Mouse (Mus musculus): Measurements from ENCODE around the gene Gtpbp3. TPM values are rescaled to one million over a fixed set of nuclear protein-coding genes. Genes with fewer than 3 reads are reported as not detected.

The Gtpbp3 gene
- total and polyA plus RNA-seq, 3 experiments: 17.4 to 26.7 (median 20.7) TPM

GRCm38 (mm10) chr8:71441404-71441803, 46.5 kb upstream of the Gtpbp3 start (continued):
- TF ChIP-seq SMC3 (IDR thresholded peaks at IDR 0.05; ENCODE audit: low read depth, low read length) (peak; percentile 91), RAD21 (IDR thresholded peaks at IDR 0.05; ENCODE audit: low read depth, low read length) (peak; percentile 99), MXI1 (IDR thresholded peaks at IDR 0.05; ENCODE audit: low read depth, low read length) (no peak), POLR2A (IDR thresholded peaks at IDR 0.05; ENCODE audit: low read depth, low read length) (no peak), MAX (IDR thresholded peaks at IDR 0.05; ENCODE audit: low read length) (no peak), MYC (IDR thresholded peaks at IDR 0.05; ENCODE audit: low read depth, low read length) (no peak), UBTF (IDR thresholded peaks at IDR 0.05; ENCODE audit: low read depth, low read length) (no peak), CHD2 (IDR thresholded peaks at IDR 0.05; ENCODE audit: low read length) (no peak), SIN3A (IDR thresholded peaks at IDR 0.05; ENCODE audit: low read length) (no peak), GABPA (IDR thresholded peaks at IDR 0.05; ENCODE audit: insufficient replicate concordance, low read depth, low read length) (no peak), USF2 (conservative IDR thresholded peaks at IDR 0.05; ENCODE audit: low read depth, low read length) (no peak), MAZ (IDR thresholded peaks at IDR 0.05; ENCODE audit: low read depth, low read length) (no peak), IRF4 (IDR thresholded peaks at IDR 0.05; ENCODE audit: low read depth, low read length) (no peak), ELF1 (IDR thresholded peaks at IDR 0.05; ENCODE audit: low read depth, low read length) (no peak), HCFC1 (IDR thresholded peaks at IDR 0.05; ENCODE audit: low read depth, low read length) (no peak; the same call in 1 of the 2 replicates), BHLHE40 (IDR thresholded peaks at IDR 0.05; ENCODE audit: low read depth, low read length) (no peak), ZNF384 (IDR thresholded peaks at IDR 0.05; ENCODE audit: low read depth, low read length) (peak; percentile 51), JUND (conservative IDR thresholded peaks at IDR 0.05; ENCODE audit: low read depth, low read length) (no peak)

- H3K4me1 ChIP-seq (ENCODE audit: control insufficient read depth in 1 of 2, insufficient read depth in 2 of 2): peaks cover 0 to 3% of the 10 kb centered on the region in 2 experiments; a peak in 1 of 4 replicates
- no peak overlapping the region for H3K4me3 ChIP-seq (replicated peaks in 1 of 3; ENCODE audit: low read depth in 2 of 3, low read length in 2 of 3, poor library complexity in 1 of 3)
- in situ Hi-C loops (cut with MboI; ENCODE audit: low pct_ligation_motif_present, low pct_unique_long_range_greater_than_20kb, low sequenced_read_pairs) (loop anchor here (10.0 kb wide), 1 partner anchor 60 kb away; no protein-coding TSS in a partner anchor), dilution Hi-C loops (cut with MboI; ENCODE audit: extremely low pct_ligation_motif_present, extremely low pct_unique_long_range_greater_than_20kb, low sequenced_read_pairs) (no loop called here)
- no peak overlapping the region for H3K27ac ChIP-seq (ENCODE audit: insufficient read depth, low read depth)
- TF ChIP-seq TCF12 (IDR thresholded peaks at IDR 0.05; ENCODE audit: low read depth, low read length) (0 out of 2 replicates have a peak, but pooled peaks have one; percentile 19), MAX (IDR thresholded peaks at IDR 0.05; ENCODE audit: low read length) (no peak)
- no peak overlapping the region for H3K9ac ChIP-seq (ENCODE audit: insufficient read depth, low read depth)
- no peaks in the 10 kb centered on the region for H3K36me3 ChIP-seq (replicated peaks in 1 of 2; ENCODE audit: control insufficient read depth in 1 of 2, insufficient read depth in 1 of 2, low read length in 1 of 2)
- H3K4me2 ChIP-seq (ENCODE audit: insufficient read depth, low read depth, poor library complexity, severe bottlenecking): no peak overlapping the region
- peaks cover 24% of the 10 kb centered on the region for H3K9me3 ChIP-seq (replicated peaks; ENCODE audit: low read length)
- DNase-seq (ENCODE audit: extremely low read depth): no peak
- H3K27me3 ChIP-seq (replicated peaks): no peaks in the 10 kb centered on the region
- H3K79me2 ChIP-seq (replicated peaks; ENCODE audit: control insufficient read depth, extremely low read depth, insufficient read depth, poor library complexity, severe bottlenecking): no peaks in the 10 kb centered on the region
Measured at GRCm38 (mm10) chr8:71445096-71445495, 42.8 kb upstream of the Gtpbp3 start.

- Histone ChIP-seq H3K27me3 (replicated peaks) (no peaks in the 10 kb centered on the region), H3K9me3 (replicated peaks; ENCODE audit: low read length) (peaks cover 18% of the 10 kb centered on the region), H3K9ac (ENCODE audit: insufficient read depth, low read depth) (no peak overlapping the region), H3K4me2 (ENCODE audit: insufficient read depth, low read depth, poor library complexity, severe bottlenecking) (no peak overlapping the region), H3K27ac (ENCODE audit: insufficient read depth, low read depth) (no peak overlapping the region), H3K79me2 (replicated peaks; ENCODE audit: control insufficient read depth, extremely low read depth, insufficient read depth, poor library complexity, severe bottlenecking) (no peaks in the 10 kb centered on the region), H3K36me3 (replicated peaks in 1 of 2; ENCODE audit: control insufficient read depth in 1 of 2, insufficient read depth in 1 of 2, low read length in 1 of 2) (no peaks in the 10 kb centered on the region), H3K4me3 (replicated peaks in 1 of 3; ENCODE audit: low read depth in 2 of 3, low read length in 2 of 3, poor library complexity in 1 of 3) (no peak overlapping the region), H3K4me1 (ENCODE audit: control insufficient read depth in 1 of 2, insufficient read depth in 2 of 2) (peaks cover 12 to 25% of the 10 kb centered on the region in 2 experiments)
- in situ Hi-C loops (cut with MboI; ENCODE audit: low pct_ligation_motif_present, low pct_unique_long_range_greater_than_20kb, low sequenced_read_pairs): no loop called here
- DNase-seq (ENCODE audit: extremely low read depth): no peak
- dilution Hi-C loops (cut with MboI; ENCODE audit: extremely low pct_ligation_motif_present, extremely low pct_unique_long_range_greater_than_20kb, low sequenced_read_pairs): no loop called here
- no peak for TF ChIP-seq EP300 (IDR thresholded peaks at IDR 0.05; ENCODE audit: low read length)
- peak; percentile 33; the same call in 1 of the 2 replicates for TF ChIP-seq CHD2 (IDR thresholded peaks at IDR 0.05; ENCODE audit: low read length)
Measured at GRCm38 (mm10) chr8:71451337-71451736, 36.6 kb upstream of the Gtpbp3 start.
